Mouse (Mus musculus): ENCODE results near the gene Sumo1. TPM values are rescaled to one million over a fixed set of nuclear protein-coding genes. Genes with fewer than 3 reads are reported as not detected.
"Not testable (repeated sequence)": the region's sequence is repeated elsewhere in the genome, so short reads cannot be mapped to it uniquely, and the experiment has no call there.

Sumo1 gene
- polyA plus RNA-seq, 1 experiment: 116 TPM

- H3K4me3 ChIP-seq (replicated peaks; ENCODE audit: insufficient read depth, low read depth, low read length): no peak overlapping the region
- 31% methylated on average over 6 of the region's 6 CpGs for WGBS
- no peak overlapping the region for H3K27ac ChIP-seq (ENCODE audit: insufficient read depth, low read length)
- H3K27me3 ChIP-seq (ENCODE audit: control insufficient read depth, insufficient read depth, low read length): no peaks in the 10 kb centered on the region
- TF ChIP-seq CTCF (IDR thresholded peaks at IDR 0.05; ENCODE audit: borderline replicate concordance, insufficient read depth, low read depth, low read length): no peak
- TF ChIP-seq POLR2A (IDR thresholded peaks at IDR 0.05; ENCODE audit: borderline replicate concordance, insufficient read depth, low read length): no peak
- H3K4me1 ChIP-seq (ENCODE audit: control insufficient read depth, insufficient read depth, low read length): no peaks in the 10 kb centered on the region
- no peak for DNase-seq
Observed at GRCm38 (mm10) chr1:59633056-59633455, 37.6 kb downstream of the Sumo1 start.

DNA sequence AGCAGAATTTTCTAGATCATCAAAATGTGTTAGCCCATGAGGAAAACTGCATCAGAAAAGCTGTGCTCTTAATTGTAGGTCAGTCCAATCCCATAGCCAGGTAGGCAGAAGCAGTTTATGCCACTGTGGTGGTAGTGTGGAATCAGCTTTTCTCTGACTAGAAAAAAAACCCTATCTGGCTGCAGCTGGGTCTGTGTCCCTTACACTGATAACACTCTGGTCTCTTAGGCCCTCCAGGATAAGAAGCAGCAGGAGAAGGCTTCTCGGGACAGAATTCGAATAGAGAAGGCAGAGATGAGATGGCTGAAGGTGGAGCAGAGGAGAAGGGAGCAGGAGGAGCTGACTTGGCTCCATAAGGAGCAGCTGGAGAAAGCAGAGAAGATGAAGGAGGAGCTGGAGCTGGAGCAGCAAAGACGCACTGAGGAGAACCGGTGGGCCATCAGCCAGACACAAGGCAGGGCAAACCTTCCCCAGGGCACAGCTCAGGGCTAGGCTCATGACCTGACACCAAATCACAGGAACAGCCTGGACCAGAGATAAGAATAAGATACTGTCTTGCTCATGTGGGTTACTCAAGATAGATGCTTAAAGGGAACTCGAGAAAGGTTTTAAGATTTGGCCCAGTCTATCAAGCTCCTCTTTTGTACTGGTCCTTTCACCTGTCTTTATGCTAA, 38.5 kb downstream of the Sumo1 start:
- no peak for DNase-seq
- H3K27me3 ChIP-seq (ENCODE audit: control insufficient read depth, insufficient read depth, low read length): no peaks in the 10 kb centered on the region
- H3K4me3 ChIP-seq (replicated peaks; ENCODE audit: insufficient read depth, low read depth, low read length): no peak overlapping the region
- no peaks in the 10 kb centered on the region for H3K4me1 ChIP-seq (ENCODE audit: control insufficient read depth, insufficient read depth, low read length)
- TF ChIP-seq POLR2A (IDR thresholded peaks at IDR 0.05; ENCODE audit: borderline replicate concordance, insufficient read depth, low read length) (no peak), CTCF (IDR thresholded peaks at IDR 0.05; ENCODE audit: borderline replicate concordance, insufficient read depth, low read depth, low read length) (no peak)
- 75% methylated on average over 5 of the region's 5 CpGs for WGBS
- no peak overlapping the region for H3K27ac ChIP-seq (ENCODE audit: insufficient read depth, low read length)

GRCm38 (mm10) chr1:59630356-59630755, 40.3 kb downstream of the Sumo1 start:
- not testable (repeated sequence) for H3K27ac ChIP-seq (ENCODE audit: insufficient read depth, low read length); H3K4me1 ChIP-seq (ENCODE audit: control insufficient read depth, insufficient read depth, low read length); DNase-seq; H3K27me3 ChIP-seq (ENCODE audit: control insufficient read depth, insufficient read depth, low read length); H3K4me3 ChIP-seq (replicated peaks; ENCODE audit: insufficient read depth, low read depth, low read length)
- 95% methylated on average over 6 of the region's 6 CpGs for WGBS

GRCm38 (mm10) chr1:59629194-59629593, 41.4 kb downstream of the Sumo1 start:
- WGBS: 77% methylated on average over 6 of the region's 6 CpGs
- TF ChIP-seq CTCF (IDR thresholded peaks at IDR 0.05; ENCODE audit: borderline replicate concordance, insufficient read depth, low read depth, low read length) (no peak), POLR2A (IDR thresholded peaks at IDR 0.05; ENCODE audit: borderline replicate concordance, insufficient read depth, low read length) (no peak)
- Histone ChIP-seq H3K4me3 (replicated peaks; ENCODE audit: insufficient read depth, low read depth, low read length) (no peak overlapping the region), H3K27ac (ENCODE audit: insufficient read depth, low read length) (no peak overlapping the region), H3K27me3 (ENCODE audit: control insufficient read depth, insufficient read depth, low read length) (no peaks in the 10 kb centered on the region), H3K4me1 (ENCODE audit: control insufficient read depth, insufficient read depth, low read length) (peaks cover 10% of the 10 kb centered on the region; the same call in 1 of the 2 replicates)
- no peak for DNase-seq

GRCm38 (mm10) chr1:59625410-59625809, 45.2 kb downstream of the Sumo1 start:
- Histone ChIP-seq H3K4me1 (ENCODE audit: control insufficient read depth, insufficient read depth, low read length) (peaks cover 10% of the 10 kb centered on the region; the same call in 1 of the 2 replicates), H3K4me3 (replicated peaks; ENCODE audit: insufficient read depth, low read depth, low read length) (no peak overlapping the region), H3K27me3 (ENCODE audit: control insufficient read depth, insufficient read depth, low read length) (no peaks in the 10 kb centered on the region), H3K27ac (ENCODE audit: insufficient read depth, low read length) (no peak overlapping the region)
- TF ChIP-seq CTCF (IDR thresholded peaks at IDR 0.05; ENCODE audit: borderline replicate concordance, insufficient read depth, low read depth, low read length): no peak
- no peak for TF ChIP-seq POLR2A (IDR thresholded peaks at IDR 0.05; ENCODE audit: borderline replicate concordance, insufficient read depth, low read length)
- DNase-seq: peak; percentile 88 to 93
- 13% methylated on average over 5 of the region's 5 CpGs for WGBS

DNA sequence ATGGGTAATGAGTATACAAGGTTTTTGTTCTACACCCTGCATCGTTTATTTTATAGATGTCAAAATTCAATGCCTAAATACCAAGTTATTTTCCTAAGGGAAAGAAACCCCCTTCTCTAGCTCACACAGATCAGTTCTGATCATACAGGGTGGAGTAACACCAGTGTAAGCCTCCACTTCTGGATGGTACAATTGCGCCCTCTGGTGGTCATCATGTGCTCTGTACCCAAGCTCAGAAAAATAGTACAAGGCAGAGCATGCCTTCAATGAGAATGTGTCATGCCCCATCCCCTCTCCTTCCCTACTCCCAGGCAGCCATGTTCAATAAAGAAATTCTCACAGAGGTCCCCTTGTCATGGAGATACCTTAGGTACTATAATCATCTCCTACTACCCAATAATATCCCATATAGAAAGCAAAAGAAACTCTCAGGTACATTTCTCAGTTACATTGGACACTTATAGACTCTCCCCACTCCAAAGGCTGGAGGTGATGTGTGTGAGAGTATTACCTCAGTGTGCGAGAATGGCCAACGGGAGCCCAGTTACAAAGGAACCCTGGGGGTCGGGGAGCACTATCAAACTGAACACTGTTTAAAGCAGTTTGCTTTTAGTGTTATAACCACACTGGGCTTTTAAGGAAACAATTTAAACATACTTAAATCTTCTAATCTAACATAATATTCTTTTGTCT, 47.2 kb downstream of the Sumo1 start:
- TF ChIP-seq POLR2A (IDR thresholded peaks at IDR 0.05; ENCODE audit: borderline replicate concordance, insufficient read depth, low read length) (no peak), CTCF (IDR thresholded peaks at IDR 0.05; ENCODE audit: borderline replicate concordance, insufficient read depth, low read depth, low read length) (peak; percentile 98)
- H3K4me1 ChIP-seq (ENCODE audit: control insufficient read depth, insufficient read depth, low read length): peaks cover 10% of the 10 kb centered on the region; the same call in 1 of the 2 replicates
- no peaks in the 10 kb centered on the region for H3K27me3 ChIP-seq (ENCODE audit: control insufficient read depth, insufficient read depth, low read length)
- 25% methylated on average over 5 of the region's 5 CpGs for WGBS
- H3K4me3 ChIP-seq (replicated peaks; ENCODE audit: insufficient read depth, low read depth, low read length): no peak overlapping the region
- DNase-seq: peak; percentile 76 to 80
- H3K27ac ChIP-seq (ENCODE audit: insufficient read depth, low read length): no peak overlapping the region

GRCm38 (mm10) chr1:59619201-59619600, 51.4 kb downstream of the Sumo1 start:
- TF ChIP-seq CTCF (IDR thresholded peaks at IDR 0.05; ENCODE audit: borderline replicate concordance, insufficient read depth, low read depth, low read length) (no peak), POLR2A (IDR thresholded peaks at IDR 0.05; ENCODE audit: borderline replicate concordance, insufficient read depth, low read length) (no peak)

DNA sequence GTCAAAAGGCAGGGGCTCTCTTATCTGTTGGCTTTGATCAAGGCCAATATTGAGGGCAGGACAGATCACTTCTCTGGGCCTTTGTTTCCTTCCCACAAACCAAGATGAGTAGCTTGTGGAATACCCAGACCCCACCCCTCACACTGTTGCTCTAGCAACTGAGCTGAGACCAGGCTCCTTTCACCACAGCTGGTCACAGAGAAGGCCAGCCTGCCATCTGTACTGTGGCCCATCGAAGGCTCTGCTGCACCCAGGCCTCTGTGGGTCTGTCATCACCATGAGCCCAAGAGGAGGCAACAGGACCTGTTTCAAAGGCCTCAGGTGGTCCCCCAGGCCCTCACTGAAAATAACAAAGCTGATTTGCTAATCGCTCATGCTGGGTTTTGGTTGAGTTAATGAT, 55.6 kb downstream of the Sumo1 start:
- Histone ChIP-seq H3K27me3 (ENCODE audit: control insufficient read depth, insufficient read depth, low read length) (no peaks in the 10 kb centered on the region), H3K27ac (ENCODE audit: insufficient read depth, low read length) (no peak overlapping the region), H3K4me1 (ENCODE audit: control insufficient read depth, insufficient read depth, low read length) (no peaks in the 10 kb centered on the region), H3K4me3 (replicated peaks; ENCODE audit: insufficient read depth, low read depth, low read length) (no peak overlapping the region)
- 55% methylated on average over 2 of the region's 2 CpGs for WGBS
- DNase-seq: no peak
- TF ChIP-seq CTCF (IDR thresholded peaks at IDR 0.05; ENCODE audit: borderline replicate concordance, insufficient read depth, low read depth, low read length): no peak
- TF ChIP-seq POLR2A (IDR thresholded peaks at IDR 0.05; ENCODE audit: borderline replicate concordance, insufficient read depth, low read length): no peak

More at GRCm38 (mm10) chr1:59619201-59619600, 51.4 kb downstream of the Sumo1 start:
- 88% methylated on average over 10 of the region's 10 CpGs for WGBS
- no peaks in the 10 kb centered on the region for H3K4me1 ChIP-seq (ENCODE audit: control insufficient read depth, insufficient read depth, low read length)
- DNase-seq: no peak
- no peak overlapping the region for H3K27ac ChIP-seq (ENCODE audit: insufficient read depth, low read length)
- H3K4me3 ChIP-seq (replicated peaks; ENCODE audit: insufficient read depth, low read depth, low read length): no peak overlapping the region
- no peaks in the 10 kb centered on the region for H3K27me3 ChIP-seq (ENCODE audit: control insufficient read depth, insufficient read depth, low read length)
